Mouse (Mus musculus): Measurements from ENCODE around the gene Psmd9.

Gene Psmd9

DNA sequence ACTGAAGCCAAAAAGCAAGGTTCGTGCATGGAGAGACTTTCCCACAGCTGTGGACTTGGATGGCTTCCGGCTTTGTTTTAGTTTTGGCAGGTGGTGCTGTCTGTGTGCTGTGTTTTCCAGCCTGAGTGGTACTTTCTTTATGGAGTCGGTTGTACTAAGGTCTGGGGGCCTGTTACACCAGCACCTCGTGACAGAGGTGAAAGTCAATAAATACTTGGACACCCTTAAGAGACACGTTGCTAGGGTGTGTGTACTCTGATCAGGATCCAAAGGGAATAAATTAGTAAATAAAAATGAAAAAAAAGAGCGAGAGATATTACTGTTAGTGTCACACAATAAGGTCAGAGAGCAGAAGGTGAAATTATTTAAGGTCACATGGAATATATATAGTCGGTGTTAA is 57.6 kb downstream of the Psmd9 start:
- H3K36me3 ChIP-seq (ENCODE audit: insufficient read depth, low read length) = peaks cover 3% of the 10 kb centered on the region; the same call in 1 of the 2 replicates
- H3K9me3 ChIP-seq (ENCODE audit: low read length) = no peaks in the 10 kb centered on the region
- no peak overlapping the region for H3K4me3 ChIP-seq (replicated peaks; ENCODE audit: low read length)
- TF ChIP-seq NANOG (IDR thresholded peaks at IDR 0.05; ENCODE audit: borderline replicate concordance, low read length) = no peak
- no peak for TF ChIP-seq CTCF (conservative IDR thresholded peaks at IDR 0.05; ENCODE audit: low read length)
- TF ChIP-seq POU5F1 (IDR thresholded peaks at IDR 0.05; ENCODE audit: borderline replicate concordance, low read length) = no peak
- H3K4me1 ChIP-seq (replicated peaks; ENCODE audit: low read depth, low read length) = peaks cover 11% of the 10 kb centered on the region
- H3K27me3 ChIP-seq (ENCODE audit: insufficient read depth, low read length) = no peaks in the 10 kb centered on the region

- no peak for TF ChIP-seq CTCF (conservative IDR thresholded peaks at IDR 0.05; ENCODE audit: low read length)
- no peak for TF ChIP-seq POU5F1 (IDR thresholded peaks at IDR 0.05; ENCODE audit: borderline replicate concordance, low read length)
- TF ChIP-seq NANOG (IDR thresholded peaks at IDR 0.05; ENCODE audit: borderline replicate concordance, low read length) = no peak
- H3K36me3 ChIP-seq (ENCODE audit: insufficient read depth, low read length) = peaks cover 3% of the 10 kb centered on the region; the same call in 1 of the 2 replicates
- peaks cover 11% of the 10 kb centered on the region for H3K4me1 ChIP-seq (replicated peaks; ENCODE audit: low read depth, low read length)
- H3K9me3 ChIP-seq (ENCODE audit: low read length) = no peaks in the 10 kb centered on the region
- peak overlapping the region; percentile 88 for H3K4me3 ChIP-seq (replicated peaks; ENCODE audit: low read length)
- H3K27me3 ChIP-seq (ENCODE audit: insufficient read depth, low read length) = no peaks in the 10 kb centered on the region
These were observed 58.7 kb downstream of the Psmd9 start for GRCm38 (mm10) chr5:123227762-123228523.

GRCm38 (mm10) chr5:123228524-123228922 is 59.3 kb downstream of the Psmd9 start:
- Histone ChIP-seq H3K4me1 (replicated peaks; ENCODE audit: low read depth, low read length) (peaks cover 16% of the 10 kb centered on the region), H3K36me3 (ENCODE audit: insufficient read depth, low read length) (peaks cover 3% of the 10 kb centered on the region; the same call in 1 of the 2 replicates), H3K9me3 (ENCODE audit: low read length) (no peaks in the 10 kb centered on the region), H3K27me3 (ENCODE audit: insufficient read depth, low read length) (no peaks in the 10 kb centered on the region), H3K4me3 (replicated peaks; ENCODE audit: low read length) (peak overlapping the region; percentile 88)
- TF ChIP-seq POU5F1 (IDR thresholded peaks at IDR 0.05; ENCODE audit: borderline replicate concordance, low read length) = no peak
- no peak for TF ChIP-seq NANOG (IDR thresholded peaks at IDR 0.05; ENCODE audit: borderline replicate concordance, low read length)
- no peak for TF ChIP-seq CTCF (conservative IDR thresholded peaks at IDR 0.05; ENCODE audit: low read length)

GRCm38 (mm10) chr5:123229296-123229695 is 60.1 kb downstream of the Psmd9 start:
- Histone ChIP-seq H3K4me1 (replicated peaks; ENCODE audit: low read depth, low read length) (peaks cover 18% of the 10 kb centered on the region), H3K27me3 (ENCODE audit: insufficient read depth, low read length) (no peaks in the 10 kb centered on the region), H3K9me3 (ENCODE audit: low read length) (no peaks in the 10 kb centered on the region), H3K4me3 (replicated peaks; ENCODE audit: low read length) (peak overlapping the region; percentile 88; the same call in 1 of the 2 replicates), H3K36me3 (ENCODE audit: insufficient read depth, low read length) (peaks cover 3% of the 10 kb centered on the region; the same call in 1 of the 2 replicates)
- TF ChIP-seq CTCF (conservative IDR thresholded peaks at IDR 0.05; ENCODE audit: low read length) (no peak), NANOG (IDR thresholded peaks at IDR 0.05; ENCODE audit: borderline replicate concordance, low read length) (no peak), POU5F1 (IDR thresholded peaks at IDR 0.05; ENCODE audit: borderline replicate concordance, low read length) (no peak)

DNA sequence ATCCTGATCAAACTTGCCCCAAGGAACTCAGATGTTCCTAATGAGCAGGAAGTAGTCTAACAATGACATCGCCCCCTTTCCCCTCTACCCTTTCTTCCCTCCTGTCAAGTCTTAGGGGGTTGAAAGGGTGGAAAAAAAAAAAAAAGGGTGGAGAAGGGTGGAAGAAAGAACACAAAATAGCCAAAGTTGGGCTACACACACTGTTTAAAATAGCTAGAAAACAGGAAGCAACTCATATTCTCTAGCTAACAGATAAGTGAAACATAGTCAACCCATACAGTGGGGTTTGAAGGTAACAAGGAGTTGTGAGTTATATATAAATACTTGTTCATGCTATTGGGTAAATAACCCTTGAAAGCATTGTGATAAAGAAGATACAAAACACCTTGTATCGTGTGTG is 63.0 kb downstream of the Psmd9 start:
- Histone ChIP-seq H3K4me1 (replicated peaks; ENCODE audit: low read depth, low read length) (peaks cover 28% of the 10 kb centered on the region), H3K36me3 (ENCODE audit: insufficient read depth, low read length) (peaks cover 20% of the 10 kb centered on the region), H3K27me3 (ENCODE audit: insufficient read depth, low read length) (no peaks in the 10 kb centered on the region), H3K4me3 (replicated peaks; ENCODE audit: low read length) (no peak overlapping the region), H3K9me3 (ENCODE audit: low read length) (no peaks in the 10 kb centered on the region)
- no peak for TF ChIP-seq CTCF (conservative IDR thresholded peaks at IDR 0.05; ENCODE audit: low read length)
- TF ChIP-seq NANOG (IDR thresholded peaks at IDR 0.05; ENCODE audit: borderline replicate concordance, low read length) = no peak
- TF ChIP-seq POU5F1 (IDR thresholded peaks at IDR 0.05; ENCODE audit: borderline replicate concordance, low read length) = no peak

DNA sequence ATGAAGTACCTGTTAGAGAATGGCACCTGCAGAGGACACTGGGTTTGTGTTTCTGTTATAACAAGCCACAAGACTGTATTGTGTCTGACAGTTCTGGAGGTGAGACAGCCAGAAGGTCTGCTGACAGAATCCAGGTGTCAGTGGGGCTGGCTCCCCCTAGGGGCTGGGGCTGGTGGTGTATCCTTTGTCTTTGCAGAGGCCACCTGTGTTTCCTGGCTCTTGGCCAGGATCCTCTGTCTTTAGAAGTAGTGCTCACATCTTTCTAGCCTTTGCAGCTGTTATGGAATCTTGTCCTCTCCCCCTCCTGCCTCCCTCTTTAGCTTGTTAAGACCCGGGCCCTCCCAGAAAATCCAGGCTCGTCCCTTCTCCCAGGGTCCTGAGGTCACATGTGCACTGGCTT is 66.5 kb downstream of the Psmd9 start:
- peaks cover 46% of the 10 kb centered on the region for H3K36me3 ChIP-seq (ENCODE audit: insufficient read depth, low read length)
- TF ChIP-seq CTCF (conservative IDR thresholded peaks at IDR 0.05; ENCODE audit: low read length) = peak; percentile 93
- TF ChIP-seq POU5F1 (IDR thresholded peaks at IDR 0.05; ENCODE audit: borderline replicate concordance, low read length) = no peak
- H3K4me1 ChIP-seq (replicated peaks; ENCODE audit: low read depth, low read length) = peaks cover 25% of the 10 kb centered on the region
- H3K27me3 ChIP-seq (ENCODE audit: insufficient read depth, low read length) = no peaks in the 10 kb centered on the region
- H3K4me3 ChIP-seq (replicated peaks; ENCODE audit: low read length) = no peak overlapping the region
- no peaks in the 10 kb centered on the region for H3K9me3 ChIP-seq (ENCODE audit: low read length)

DNA sequence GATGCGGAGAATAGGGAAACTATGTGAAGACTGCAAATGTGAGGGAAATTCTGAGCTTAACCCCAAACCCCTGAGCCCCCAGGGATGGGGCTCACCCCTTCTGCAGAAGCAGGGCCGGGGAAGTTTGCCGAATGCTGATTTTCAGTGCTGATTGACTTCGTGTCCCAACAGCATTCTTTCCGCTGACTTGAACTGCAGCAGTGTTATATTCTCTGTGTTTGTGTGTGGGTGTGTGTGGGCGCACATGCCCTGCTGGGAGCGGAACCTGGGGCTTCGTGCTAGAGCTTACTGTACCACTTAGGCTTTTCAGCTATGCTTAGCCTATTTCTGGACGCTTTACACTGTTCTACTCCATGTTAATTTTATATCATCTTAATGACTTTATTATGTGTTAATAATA is 67.2 kb downstream of the Psmd9 start:
- no peak overlapping the region for H3K4me3 ChIP-seq (replicated peaks; ENCODE audit: low read length)
- TF ChIP-seq CTCF (conservative IDR thresholded peaks at IDR 0.05; ENCODE audit: low read length) = no peak
- no peak for TF ChIP-seq NANOG (IDR thresholded peaks at IDR 0.05; ENCODE audit: borderline replicate concordance, low read length)
- no peak for TF ChIP-seq POU5F1 (IDR thresholded peaks at IDR 0.05; ENCODE audit: borderline replicate concordance, low read length)

DNA sequence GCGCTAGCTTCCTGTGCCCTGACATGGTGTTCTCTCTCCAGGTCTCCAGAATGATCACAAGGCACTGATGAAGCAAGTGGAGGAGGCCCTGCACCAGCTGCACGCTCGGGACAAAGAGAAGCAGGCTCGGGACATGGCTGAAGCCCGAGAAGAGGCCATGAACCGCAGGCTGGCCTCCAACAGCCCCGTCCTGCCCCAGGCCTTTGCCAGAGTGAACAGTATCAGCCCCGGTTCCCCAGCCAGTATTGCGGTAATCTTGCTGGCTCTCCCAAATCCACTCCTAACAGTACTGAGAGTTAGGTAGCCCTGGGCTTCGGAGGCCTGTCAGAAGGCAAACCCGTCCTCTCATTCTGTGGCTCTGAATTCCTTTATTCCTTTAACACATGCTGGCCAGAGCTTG is 70.3 kb downstream of the Psmd9 start:
- Histone ChIP-seq H3K36me3 (ENCODE audit: insufficient read depth, low read length) (peaks cover 80% of the 10 kb centered on the region), H3K4me1 (replicated peaks; ENCODE audit: low read depth, low read length) (peaks cover 17% of the 10 kb centered on the region), H3K9me3 (ENCODE audit: low read length) (no peaks in the 10 kb centered on the region), H3K27me3 (ENCODE audit: insufficient read depth, low read length) (no peaks in the 10 kb centered on the region), H3K4me3 (replicated peaks; ENCODE audit: low read length) (no peak overlapping the region)
- TF ChIP-seq POU5F1 (IDR thresholded peaks at IDR 0.05; ENCODE audit: borderline replicate concordance, low read length) (no peak), CTCF (conservative IDR thresholded peaks at IDR 0.05; ENCODE audit: low read length) (no peak), NANOG (IDR thresholded peaks at IDR 0.05; ENCODE audit: borderline replicate concordance, low read length) (no peak)

More for the DNA sequence above, 67.2 kb downstream of the Psmd9 start:
- Histone ChIP-seq H3K27me3 (ENCODE audit: insufficient read depth, low read length) (no peaks in the 10 kb centered on the region), H3K36me3 (ENCODE audit: insufficient read depth, low read length) (peaks cover 52% of the 10 kb centered on the region), H3K9me3 (ENCODE audit: low read length) (no peaks in the 10 kb centered on the region), H3K4me1 (replicated peaks; ENCODE audit: low read depth, low read length) (peaks cover 25% of the 10 kb centered on the region)

Data from E14TG2a.4 (cell line).